Mouse (Mus musculus) spleen, adult 2 months (tissue): ENCODE data around the gene Slc22a16.

Experiments
- CTCF ChIP-seq: fragments of 200-500 bp; IDR thresholded peaks from 2 replicates; pipeline ENCODE4 v1.5.1; 2011; ENCODE audit warnings: mild to moderate bottlenecking, inconsistent platforms; ENCODE audit not compliant: insufficient read depth, insufficient read length, insufficient replicate concordance; ENCODE audit errors: extremely low read depth
- POLR2A ChIP-seq: fragments of 200-500 bp; IDR thresholded peaks from 2 replicates; pipeline ENCODE4 v1.6.1; 2011; ENCODE audit warnings: low read depth, low read length, inconsistent platforms

- no peak for TF ChIP-seq POLR2A
- TF ChIP-seq CTCF: no peak
Measured at GRCm38 (mm10) chr10:40530661-40531060, 39.5 kb upstream of the Slc22a16 start.
